17 mouse cellular contexts compared by ENCODE assay signal in the genomic region with DNA sequence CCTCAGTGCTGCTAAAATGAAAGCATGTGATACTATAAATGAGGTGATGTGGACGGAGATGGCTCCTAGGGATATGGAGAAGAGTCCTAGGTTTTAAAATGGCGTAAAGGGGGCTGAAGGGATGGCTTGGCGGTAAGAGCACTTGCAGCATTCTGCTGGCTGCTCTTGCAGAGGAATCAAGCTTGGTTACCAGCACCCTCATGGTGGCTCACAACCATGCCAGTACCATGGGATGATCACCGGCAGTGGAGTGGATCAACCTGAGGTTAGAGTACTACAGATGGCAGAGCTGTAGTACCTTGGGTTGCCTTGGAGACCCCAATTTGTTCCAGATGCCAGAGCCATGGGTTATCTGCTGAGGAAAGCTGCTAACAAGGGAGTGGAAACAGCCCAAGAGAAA.
"Had no signal": no experiment of that assay in that cellular context is flagged by ENCODE, and none has a peak within 500 bp of the region (broad histone marks: within the 10 kb centered on the region; RNA-seq: fewer than 3 reads in every experiment).

No protein-coding gene starts in this region.

- H3K27me3 ChIP-seq: midbrain, embryonic 13.5 days; midbrain, embryonic 15.5 days; neural tube, embryonic 12.5 days had no signal

- H3K36me3 ChIP-seq: midbrain, embryonic 13.5 days; midbrain, embryonic 15.5 days; neural tube, embryonic 12.5 days had no signal

- DNase-seq: lung, adult 18-20 months; lung, postnatal 14 days; lung, postnatal 36 days; retina, postnatal 1 day; right cerebral cortex, adult 18-20 months; right cerebral cortex, postnatal 25 days; right cerebral cortex, postnatal 4 days; spleen, adult 18-20 months; thymus, adult 18-20 months; thymus, postnatal 14 days; thymus, postnatal 36 days had no signal

- H3K27ac ChIP-seq: liver, embryonic 14.5 days; macrophage; midbrain, embryonic 13.5 days; midbrain, embryonic 15.5 days; neural tube, embryonic 12.5 days had no signal

- H3K4me3 ChIP-seq: midbrain, embryonic 13.5 days; midbrain, embryonic 15.5 days; neural tube, embryonic 12.5 days had no signal

- ATAC-seq: midbrain, embryonic 13.5 days; midbrain, embryonic 15.5 days had no signal

- H3K9ac ChIP-seq: liver, embryonic 14.5 days; lung, embryonic 14.5 days; midbrain, embryonic 13.5 days; midbrain, embryonic 15.5 days; neural tube, embryonic 12.5 days had no signal

- H3K9me3 ChIP-seq: midbrain, embryonic 13.5 days; midbrain, embryonic 15.5 days had no signal

- H3K4me1 ChIP-seq: midbrain, embryonic 13.5 days; midbrain, embryonic 15.5 days; neural tube, embryonic 12.5 days had no signal
